Mouse (Mus musculus): Measurements from ENCODE around the gene Rundc1. TPM values are rescaled to one million over a fixed set of nuclear protein-coding genes. Genes with fewer than 3 reads are reported as not detected.

Rundc1 gene
- 2.7 TPM for polyA plus RNA-seq (2014; fragmentation: Illumina TruSeq; extraction: RNeasy Lipid Tissue Mini Kit (QIAGEN cat#74804); ENCODE audit: low replicate concordance)

DNA sequence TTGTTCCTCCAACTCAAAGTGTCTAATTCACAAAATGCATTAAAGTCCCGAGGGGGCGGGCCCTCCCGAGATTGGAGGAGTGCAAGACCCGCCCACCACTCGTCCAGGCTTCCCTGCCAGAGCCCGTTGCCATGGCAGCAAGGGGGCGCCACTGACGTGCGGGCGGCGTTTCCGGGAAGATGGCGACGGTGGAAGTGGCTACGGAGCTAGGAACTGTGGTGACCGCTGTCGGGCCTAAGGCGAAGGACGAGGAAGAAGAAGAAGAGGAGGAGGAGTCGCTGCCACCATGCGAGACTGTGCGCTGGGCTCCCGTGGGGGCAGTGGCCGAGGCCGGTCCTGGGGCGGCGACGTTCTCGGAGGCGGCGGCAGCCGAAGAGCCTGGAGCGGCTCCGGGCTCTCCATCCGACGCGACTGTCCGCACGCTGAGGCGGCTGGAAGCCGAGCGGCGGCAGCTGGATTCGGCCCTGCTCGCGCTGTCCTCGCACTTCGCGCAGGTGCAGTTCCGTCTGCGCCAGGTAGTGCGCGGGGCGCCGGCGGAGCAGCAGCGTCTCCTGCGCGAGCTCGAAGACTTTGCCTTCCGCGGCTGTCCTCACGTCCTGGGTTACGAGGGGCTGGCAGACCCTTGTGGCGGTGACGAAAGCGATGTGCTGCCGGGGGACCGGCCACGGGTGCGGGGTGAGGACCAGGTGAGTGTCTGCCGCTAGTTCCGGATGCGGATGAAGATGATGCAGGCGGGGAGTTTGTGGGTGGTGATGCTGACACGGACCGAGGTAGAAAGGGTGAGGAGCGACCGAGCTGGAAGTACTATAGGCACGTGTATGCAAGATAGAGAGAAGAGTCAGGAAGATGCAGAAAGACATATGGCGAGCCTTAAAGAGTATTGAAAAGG is at the start of gene Rundc1, which contains the start of gene Ptges3l:
Gene Rundc1 (plus strand): TSS at position 161 of the 889 bp plus-strand sequence.
Gene Ptges3l (minus strand): TSS at position 409 of the 889 bp plus-strand sequence.

DNA sequence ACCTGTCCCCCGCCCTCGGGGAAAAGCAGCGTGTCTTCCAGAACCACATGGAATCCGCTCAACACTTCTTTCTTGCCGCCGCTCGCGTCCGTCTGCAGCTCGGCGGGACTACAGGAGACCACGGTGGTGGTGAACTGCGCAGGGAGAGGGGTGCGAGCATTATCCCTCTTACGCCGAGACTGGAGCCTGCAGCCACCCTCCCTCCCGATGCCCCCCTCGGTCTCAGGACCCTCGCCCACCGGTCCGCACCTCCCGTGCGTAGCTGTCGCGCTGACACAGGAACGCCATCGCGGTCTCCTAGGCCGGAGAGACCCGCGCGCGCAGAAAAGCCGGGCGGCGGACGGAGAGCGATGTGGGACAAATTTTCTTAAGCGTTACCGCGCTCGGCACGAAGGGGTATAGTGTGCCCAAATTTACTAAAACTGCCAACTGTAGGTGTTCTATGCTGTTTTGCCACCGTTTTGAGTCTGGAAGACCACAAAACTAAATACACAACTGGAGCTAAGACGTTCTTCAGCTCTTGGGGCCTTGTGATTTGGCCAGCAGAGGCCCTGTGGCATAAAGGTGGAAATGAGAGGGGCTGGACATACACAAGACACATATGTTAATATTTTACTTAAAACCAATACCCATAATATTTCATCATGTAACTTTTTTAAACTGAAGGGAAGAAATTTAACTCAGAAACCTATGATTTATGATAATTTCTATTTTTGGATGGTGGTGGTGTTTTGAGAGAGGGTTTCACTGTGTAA is 7.6 kb upstream of the Rundc1 start, which contains the start of gene Aarsd1:
Gene Aarsd1 (minus strand): TSS at position 515 of the 755 bp plus-strand sequence.

DNA sequence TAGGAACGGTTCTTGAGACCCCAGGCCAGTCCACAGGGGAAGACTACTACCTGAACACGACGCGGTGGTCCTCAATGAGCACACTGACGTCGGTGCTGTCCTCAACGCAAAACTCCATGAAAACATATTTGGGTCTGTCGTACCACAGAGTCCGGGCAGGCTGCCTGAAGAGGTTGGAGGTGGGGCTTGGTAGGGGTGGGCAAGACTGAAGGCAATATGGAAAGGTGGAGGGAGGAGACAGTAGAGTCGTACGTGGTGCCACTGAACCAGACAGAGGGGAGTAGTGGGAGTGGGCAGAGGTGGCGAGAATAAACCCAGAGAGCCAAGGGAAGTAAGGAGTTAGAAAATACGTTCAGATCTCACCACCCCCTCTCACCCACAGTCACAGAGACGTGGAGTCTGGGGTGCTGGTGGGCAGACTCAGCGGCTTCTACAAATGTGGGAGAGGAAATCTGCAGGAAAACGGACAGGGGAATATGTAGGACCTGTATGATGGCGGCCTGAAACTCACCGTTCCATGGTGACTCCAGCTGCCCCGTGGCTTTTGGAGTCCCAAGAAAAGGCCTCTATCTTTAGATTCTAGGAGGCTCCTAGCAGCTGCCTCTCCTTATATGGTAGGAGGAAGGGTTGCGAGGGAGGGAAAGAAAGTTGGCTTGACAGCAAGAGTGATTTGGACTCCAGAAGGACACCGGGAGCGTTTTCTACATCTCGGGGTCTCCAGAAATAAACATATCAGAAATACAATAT is 607 bp upstream of the Rundc1 start, which contains the start of gene Gm27029:
Gene Gm27029 (minus strand): TSS at position 692 of the 747 bp plus-strand sequence.

DNA sequence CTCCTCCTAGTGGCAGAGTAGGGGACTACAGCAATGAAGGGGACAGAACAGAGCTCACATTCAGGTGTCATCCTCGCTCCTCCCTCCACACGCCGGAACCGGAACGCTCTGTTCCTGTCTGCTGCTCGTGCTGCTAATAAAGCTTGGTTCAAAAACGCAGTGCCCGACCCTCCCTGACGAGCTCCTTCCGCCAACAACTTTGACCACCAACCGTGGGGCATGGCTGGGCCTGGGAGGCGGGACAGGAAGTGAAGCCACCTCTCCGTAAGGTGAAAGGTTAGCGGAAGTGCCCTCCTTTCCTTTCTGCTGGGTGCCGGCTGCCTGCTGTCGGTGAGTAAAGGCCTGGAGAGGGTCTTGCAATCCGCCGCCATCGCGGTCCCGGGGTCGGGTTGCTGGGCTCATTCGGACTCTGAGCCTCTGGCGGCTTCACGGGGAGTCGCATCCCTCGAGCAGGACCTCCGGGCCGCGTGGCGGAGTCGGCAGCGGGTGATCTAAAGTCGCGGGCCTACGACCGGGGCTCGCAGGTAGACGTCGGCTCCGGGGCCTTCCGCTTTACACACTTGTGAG is 17.3 kb downstream of the Rundc1 start, which contains the start of gene Rpl27:
Gene Rpl27 (plus strand): TSS at position 172 of the 567 bp plus-strand sequence.

DNA sequence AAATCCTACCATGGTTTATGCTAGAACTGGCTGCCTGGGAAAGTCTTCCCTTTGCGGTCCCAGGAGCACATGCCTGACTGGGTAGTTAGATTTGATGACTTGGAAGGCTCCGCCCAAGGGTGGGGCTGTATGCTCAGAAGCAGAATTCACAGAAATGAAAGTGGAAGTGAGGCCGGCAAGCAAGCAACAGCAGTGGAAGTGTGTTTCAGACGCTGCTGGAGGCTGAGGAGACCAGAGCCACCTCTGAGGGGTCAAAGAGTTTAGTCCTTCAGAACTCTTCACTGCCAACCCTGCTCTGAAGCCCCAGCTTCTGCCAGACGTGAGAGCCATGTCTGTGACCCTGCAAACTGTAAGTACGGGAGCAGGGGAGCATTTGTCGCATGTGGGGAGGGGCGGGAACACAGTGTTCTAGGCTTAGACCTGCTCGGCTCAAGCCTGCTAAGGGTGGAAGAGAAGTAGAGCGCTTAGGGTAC is 23.4 kb downstream of the Rundc1 start, which contains the start of gene Ifi35:
Gene Ifi35 (plus strand): TSS at position 134 of the 473 bp plus-strand sequence.

DNA sequence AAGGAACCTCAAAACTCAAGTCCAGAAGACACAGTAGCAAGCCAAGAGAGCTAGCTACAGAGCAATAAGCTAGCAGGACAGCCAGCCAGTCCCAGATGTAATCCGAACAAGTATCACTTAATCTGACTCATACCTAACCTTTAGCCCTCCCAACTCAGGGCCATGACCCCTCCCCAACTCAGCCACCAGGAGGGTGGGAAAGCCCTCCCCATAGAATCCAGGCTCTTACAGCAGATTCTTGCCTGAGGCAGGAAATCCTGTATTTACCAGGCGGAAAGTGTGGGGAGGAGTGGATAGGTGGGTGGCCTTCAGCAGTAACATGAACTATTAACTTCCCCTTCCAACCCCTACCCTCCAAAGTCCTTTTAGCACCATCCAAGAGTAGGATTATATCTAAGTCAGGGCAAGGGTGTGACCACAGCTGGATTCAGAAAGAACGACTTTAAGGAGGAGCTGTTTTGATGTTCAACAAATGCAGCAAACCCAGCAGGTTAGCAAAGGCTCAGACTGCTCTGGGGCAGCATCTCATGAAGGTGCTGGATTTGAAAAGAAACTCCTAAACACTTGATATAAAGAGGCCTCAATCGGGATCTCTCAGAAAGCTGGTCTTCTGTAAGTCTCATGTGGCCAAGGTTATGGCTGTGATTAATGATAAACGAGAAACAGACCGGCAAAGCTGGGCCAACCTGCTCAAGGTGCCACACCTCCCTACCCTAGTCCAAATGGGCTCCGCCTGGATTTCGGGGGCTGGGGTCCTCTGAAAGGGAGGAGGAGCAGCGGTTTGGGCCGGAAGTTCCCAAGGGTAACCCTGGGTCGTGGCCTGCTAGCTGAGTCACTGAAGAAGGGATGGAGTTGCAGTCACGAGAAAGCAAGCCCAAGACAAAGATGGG is 39.6 kb downstream of the Rundc1 start, which contains the start of gene Rnd2:
Gene Rnd2 (plus strand): TSS at position 789 of the 890 bp plus-strand sequence.

DNA sequence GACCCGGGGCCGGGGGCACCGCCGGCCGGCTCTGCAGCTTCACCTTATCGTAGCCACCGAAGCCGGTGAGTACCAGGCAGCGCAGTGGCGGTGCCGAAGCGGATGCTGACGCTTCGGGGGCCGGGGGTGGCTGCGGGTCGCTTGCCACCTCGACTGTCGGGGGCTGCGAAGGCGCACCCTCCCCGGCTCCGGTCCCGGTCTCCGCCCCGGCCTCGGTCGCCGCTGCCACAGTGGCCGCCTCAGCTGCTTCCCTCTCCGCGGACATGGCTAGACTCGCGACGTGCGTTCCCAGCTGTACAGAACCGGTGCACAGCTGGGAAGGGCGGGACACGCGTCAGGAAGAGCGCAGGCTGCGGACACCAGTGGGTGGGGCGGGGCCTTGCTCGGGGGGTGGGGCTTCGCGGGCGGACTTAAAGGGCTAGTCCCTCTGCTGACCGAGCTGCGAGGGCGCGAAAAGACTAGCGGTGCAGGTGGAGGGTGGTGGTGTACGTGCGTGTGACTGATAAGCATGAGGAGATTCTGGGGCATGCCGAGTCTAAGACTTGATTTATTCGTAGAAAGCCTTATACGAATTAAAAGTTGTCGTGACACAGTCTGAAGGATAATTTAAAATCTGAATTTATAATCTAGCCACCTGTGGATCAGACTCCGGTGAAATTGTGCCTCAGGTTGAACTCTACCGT is 41.1 kb downstream of the Rundc1 start, which contains the start of gene Vat1:
Gene Vat1 (minus strand): TSS at position 362 of the 683 bp plus-strand sequence.

Other genes with a start within 250 kb of the Rundc1 start
- gene Ccr10, start 249.6 kb upstream of the Rundc1 start, polyA plus RNA-seq (2014; fragmentation: Illumina TruSeq; extraction: RNeasy Lipid Tissue Mini Kit (QIAGEN cat#74804); ENCODE audit: low replicate concordance) = not detected
- 22.1 TPM for gene Ezh1, start 198.6 kb upstream of the Rundc1 start, polyA plus RNA-seq (2014; fragmentation: Illumina TruSeq; extraction: RNeasy Lipid Tissue Mini Kit (QIAGEN cat#74804); ENCODE audit: low replicate concordance)
- 1.6 TPM for gene Ramp2, start 179.1 kb upstream of the Rundc1 start, polyA plus RNA-seq (2014; fragmentation: Illumina TruSeq; extraction: RNeasy Lipid Tissue Mini Kit (QIAGEN cat#74804); ENCODE audit: low replicate concordance)
- 73.6 TPM for gene Vps25, start 171.4 kb upstream of the Rundc1 start, polyA plus RNA-seq (2014; fragmentation: Illumina TruSeq; extraction: RNeasy Lipid Tissue Mini Kit (QIAGEN cat#74804); ENCODE audit: low replicate concordance)
- not detected for gene Wnk4, start 164.5 kb upstream of the Rundc1 start, polyA plus RNA-seq (2014; fragmentation: Illumina TruSeq; extraction: RNeasy Lipid Tissue Mini Kit (QIAGEN cat#74804); ENCODE audit: low replicate concordance)
- gene Cntd1, start 146.1 kb upstream of the Rundc1 start, polyA plus RNA-seq (2014; fragmentation: Illumina TruSeq; extraction: RNeasy Lipid Tissue Mini Kit (QIAGEN cat#74804); ENCODE audit: low replicate concordance) = 2.6 TPM
- gene Coa3, start 146.0 kb upstream of the Rundc1 start, polyA plus RNA-seq (2014; fragmentation: Illumina TruSeq; extraction: RNeasy Lipid Tissue Mini Kit (QIAGEN cat#74804); ENCODE audit: low replicate concordance) = 4.3 TPM
- 158 TPM for gene Becn1, start 122.8 kb upstream of the Rundc1 start, polyA plus RNA-seq (2014; fragmentation: Illumina TruSeq; extraction: RNeasy Lipid Tissue Mini Kit (QIAGEN cat#74804); ENCODE audit: low replicate concordance)
- gene Psme3, start 108.9 kb upstream of the Rundc1 start, polyA plus RNA-seq (2014; fragmentation: Illumina TruSeq; extraction: RNeasy Lipid Tissue Mini Kit (QIAGEN cat#74804); ENCODE audit: low replicate concordance) = 194 TPM
- 0.59 TPM for gene Aoc2, start 100.0 kb upstream of the Rundc1 start, polyA plus RNA-seq (2014; fragmentation: Illumina TruSeq; extraction: RNeasy Lipid Tissue Mini Kit (QIAGEN cat#74804); ENCODE audit: low replicate concordance)
- gene Aoc3, start 94.5 kb upstream of the Rundc1 start, polyA plus RNA-seq (2014; fragmentation: Illumina TruSeq; extraction: RNeasy Lipid Tissue Mini Kit (QIAGEN cat#74804); ENCODE audit: low replicate concordance) = 8.7 TPM
- 126 TPM for gene G6pc, start 57.5 kb upstream of the Rundc1 start, polyA plus RNA-seq (2014; fragmentation: Illumina TruSeq; extraction: RNeasy Lipid Tissue Mini Kit (QIAGEN cat#74804); ENCODE audit: low replicate concordance)
- gene Aarsd1, start 7.5 kb upstream of the Rundc1 start, polyA plus RNA-seq (2014; fragmentation: Illumina TruSeq; extraction: RNeasy Lipid Tissue Mini Kit (QIAGEN cat#74804); ENCODE audit: low replicate concordance) = 2.6 TPM
- gene Gm27029, start 289 bp upstream of the Rundc1 start, polyA plus RNA-seq (2014; fragmentation: Illumina TruSeq; extraction: RNeasy Lipid Tissue Mini Kit (QIAGEN cat#74804); ENCODE audit: low replicate concordance) = 0.33 TPM
- 0.30 TPM for gene Ptges3l, start 248 bp downstream of the Rundc1 start, polyA plus RNA-seq (2014; fragmentation: Illumina TruSeq; extraction: RNeasy Lipid Tissue Mini Kit (QIAGEN cat#74804); ENCODE audit: low replicate concordance)
- gene Rpl27, start 17.2 kb downstream of the Rundc1 start, polyA plus RNA-seq (2014; fragmentation: Illumina TruSeq; extraction: RNeasy Lipid Tissue Mini Kit (QIAGEN cat#74804); ENCODE audit: low replicate concordance) = 50.2 TPM
- 4.6 TPM for gene Ifi35, start 23.3 kb downstream of the Rundc1 start, polyA plus RNA-seq (2014; fragmentation: Illumina TruSeq; extraction: RNeasy Lipid Tissue Mini Kit (QIAGEN cat#74804); ENCODE audit: low replicate concordance)
- 14.3 TPM for gene Rnd2, start 39.9 kb downstream of the Rundc1 start, polyA plus RNA-seq (2014; fragmentation: Illumina TruSeq; extraction: RNeasy Lipid Tissue Mini Kit (QIAGEN cat#74804); ENCODE audit: low replicate concordance)
- gene Vat1, start 41.1 kb downstream of the Rundc1 start, polyA plus RNA-seq (2014; fragmentation: Illumina TruSeq; extraction: RNeasy Lipid Tissue Mini Kit (QIAGEN cat#74804); ENCODE audit: low replicate concordance) = 1.1 TPM
- gene Brca1, start 126.9 kb downstream of the Rundc1 start, polyA plus RNA-seq (2014; fragmentation: Illumina TruSeq; extraction: RNeasy Lipid Tissue Mini Kit (QIAGEN cat#74804); ENCODE audit: low replicate concordance) = 5.6 TPM
- gene Nbr1, start 127.1 kb downstream of the Rundc1 start, polyA plus RNA-seq (2014; fragmentation: Illumina TruSeq; extraction: RNeasy Lipid Tissue Mini Kit (QIAGEN cat#74804); ENCODE audit: low replicate concordance) = 182 TPM
- 38.4 TPM for gene Tmem106a, start 157.2 kb downstream of the Rundc1 start, polyA plus RNA-seq (2014; fragmentation: Illumina TruSeq; extraction: RNeasy Lipid Tissue Mini Kit (QIAGEN cat#74804); ENCODE audit: low replicate concordance)
- not detected for gene Gm11634, start 174.2 kb downstream of the Rundc1 start, polyA plus RNA-seq (2014; fragmentation: Illumina TruSeq; extraction: RNeasy Lipid Tissue Mini Kit (QIAGEN cat#74804); ENCODE audit: low replicate concordance)
- not detected for gene Rdm1, start 202.1 kb downstream of the Rundc1 start, polyA plus RNA-seq (2014; fragmentation: Illumina TruSeq; extraction: RNeasy Lipid Tissue Mini Kit (QIAGEN cat#74804); ENCODE audit: low replicate concordance)
- 6.6 TPM for gene Arl4d, start 240.5 kb downstream of the Rundc1 start, polyA plus RNA-seq (2014; fragmentation: Illumina TruSeq; extraction: RNeasy Lipid Tissue Mini Kit (QIAGEN cat#74804); ENCODE audit: low replicate concordance)